Mouse (Mus musculus) myocyte (in vitro differentiated cells): ENCODE results near the gene Lcorl. TPM values are rescaled to one million over a fixed set of nuclear protein-coding genes. Genes with fewer than 3 reads are reported as not detected.

Experiments used
- H3K27me3 ChIP-seq: one replicate; pipeline ENCODE4 v1.6.1; 2011; ENCODE audit not compliant: control insufficient read depth, insufficient read depth, insufficient read length
- H3K36me3 ChIP-seq: one replicate; pipeline ENCODE4 v1.6.1; 2011; ENCODE audit not compliant: control insufficient read depth, insufficient read depth
- H3K4me2 ChIP-seq: one replicate; pipeline ENCODE4 v1.6.1; 2011; ENCODE audit warnings: low read depth, control low read depth
- H3K4me3 ChIP-seq: one replicate; pipeline ENCODE4 v1.5.1; 2011; ENCODE audit warnings: mild to moderate bottlenecking, control low read depth, moderate library complexity
- H3K79me2 ChIP-seq: one replicate; pipeline ENCODE4 v1.6.1; 2011; ENCODE audit not compliant: control insufficient read depth, insufficient read depth
- H3ac ChIP-seq: one replicate; pipeline ENCODE4 v1.6.1; 2011; ENCODE audit not compliant: control insufficient read depth, insufficient read length
- CEBPB ChIP-seq: IDR thresholded peaks from 2 replicates; pipeline ENCODE4 v1.6.1; 2011; ENCODE audit warnings: mild to moderate bottlenecking, moderate library complexity; ENCODE audit not compliant: poor library complexity, insufficient read depth, severe bottlenecking
- E2F4 ChIP-seq: IDR thresholded peaks from one replicate; pipeline ENCODE4 v1.6.1; 2011; ENCODE audit warnings: mild to moderate bottlenecking, control low read depth, moderate library complexity; ENCODE audit not compliant: insufficient read depth
- MAX ChIP-seq: IDR thresholded peaks from one replicate; pipeline ENCODE4 v1.6.1; 2011; ENCODE audit warnings: low read depth, mild to moderate bottlenecking, control low read depth
- MYOD1 ChIP-seq, 3 experiments: IDR thresholded peaks; one replicate each; pipeline ENCODE4 v1.6.1; 2011; ENCODE audit warnings: control low read depth in 2 of 3, low read depth in 2 of 3, mild to moderate bottlenecking in 2 of 3, moderate library complexity in 1 of 3; ENCODE audit not compliant: insufficient read length in 2 of 3, control insufficient read depth in 1 of 3
- MYOG ChIP-seq, 3 experiments: IDR thresholded peaks; one replicate each; pipeline ENCODE4 v1.6.1; 2011; ENCODE audit warnings: control low read depth in 2 of 3, low read depth in 2 of 3, mild to moderate bottlenecking in 2 of 3; ENCODE audit not compliant: insufficient read length in 2 of 3, control insufficient read depth in 1 of 3, insufficient read depth in 1 of 3
- POLR2A ChIP-seq: IDR thresholded peaks from one replicate; pipeline ENCODE4 v1.6.1; 2011; ENCODE audit warnings: low read depth, mild to moderate bottlenecking, control low read depth, moderate library complexity; ENCODE audit not compliant: insufficient read length
- POLR2AphosphoS2 ChIP-seq: IDR thresholded peaks from one replicate; pipeline ENCODE4 v1.6.1; 2011; ENCODE audit warnings: low read depth, control low read depth; ENCODE audit not compliant: insufficient read length
- REST ChIP-seq: IDR thresholded peaks from one replicate; pipeline ENCODE4 v1.6.1; 2011; ENCODE audit warnings: mild to moderate bottlenecking, control low read depth, moderate library complexity; ENCODE audit not compliant: insufficient read depth, insufficient read length
- SRF ChIP-seq: IDR thresholded peaks from one replicate; pipeline ENCODE4 v1.6.1; 2011; ENCODE audit warnings: low read depth; ENCODE audit not compliant: control insufficient read depth, insufficient read length
- TCF12 ChIP-seq: IDR thresholded peaks from one replicate; pipeline ENCODE4 v1.6.1; 2011; ENCODE audit warnings: mild to moderate bottlenecking, control low read depth; ENCODE audit not compliant: poor library complexity, insufficient read depth, severe bottlenecking
- TCF3 ChIP-seq: IDR thresholded peaks from one replicate; pipeline ENCODE4 v1.6.1; 2011; ENCODE audit warnings: low read depth, control low read depth; ENCODE audit not compliant: insufficient read length
- USF1 ChIP-seq: IDR thresholded peaks from one replicate; pipeline ENCODE4 v1.6.1; 2011; ENCODE audit warnings: low read depth, mild to moderate bottlenecking, control low read depth, moderate library complexity
- polyA plus RNA-seq: library from polyadenylated mRNA; unstranded; fragments of >200 nt; fragmentation: generic; extraction: Trizol; gene quantifications from one replicate; pipeline ENCODE4 v1.2.1, GENCODE M21; 2012; ENCODE audit warnings: missing spikeins

The Lcorl gene
- polyA plus RNA-seq, 1 experiment = 1.4 TPM

DNA sequence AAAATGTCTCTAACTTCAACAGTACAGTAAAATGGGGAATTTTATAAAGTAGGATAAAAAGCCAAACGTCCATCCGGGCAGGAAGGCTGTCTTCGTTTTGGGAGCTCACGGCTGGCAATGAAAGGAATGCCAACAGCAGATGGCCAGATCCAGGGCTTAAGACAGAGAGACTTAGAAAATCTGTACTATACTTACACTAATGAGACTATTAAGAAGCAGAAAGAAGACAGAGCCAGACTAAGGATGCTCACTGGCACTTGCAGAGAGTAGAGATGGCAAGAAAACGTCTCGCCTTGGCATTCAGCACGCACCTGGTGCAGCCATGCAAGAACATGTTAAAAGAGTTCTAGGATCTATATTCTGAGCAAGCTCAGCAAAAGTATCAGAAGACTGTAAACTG is 65.6 kb downstream of the Lcorl start:
- Histone ChIP-seq H3K27me3 (no peaks in the 10 kb centered on the region), H3K4me3 (no peak overlapping the region), H3K36me3 (no peaks in the 10 kb centered on the region), H3K4me2 (no peak overlapping the region), H3ac (no peak overlapping the region), H3K79me2 (peaks cover 24% of the 10 kb centered on the region)
- no peak for TF ChIP-seq USF1

DNA sequence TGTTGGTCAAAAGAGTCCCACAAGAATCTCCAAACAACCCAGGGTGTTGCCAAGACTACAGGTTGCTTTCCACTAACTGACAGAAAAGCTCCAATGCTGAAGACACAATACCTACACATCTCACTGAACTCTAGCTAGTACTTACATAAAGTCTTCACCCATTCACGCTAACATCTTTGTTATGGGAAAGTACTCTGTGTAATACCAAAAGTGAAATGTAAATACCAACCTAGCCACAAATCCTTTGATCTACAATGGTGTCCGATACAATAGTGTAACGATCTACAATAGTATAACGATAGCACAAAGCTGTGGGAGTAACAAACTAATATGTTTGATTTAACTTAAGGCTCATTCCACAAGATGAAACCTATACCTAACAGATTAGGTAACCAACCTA is 67.2 kb downstream of the Lcorl start:
- Histone ChIP-seq H3K4me3 (no peak overlapping the region), H3K27me3 (no peaks in the 10 kb centered on the region), H3K4me2 (no peak overlapping the region), H3ac (no peak overlapping the region), H3K36me3 (no peaks in the 10 kb centered on the region), H3K79me2 (peaks cover 32% of the 10 kb centered on the region)
- TF ChIP-seq MYOD1 (IDR thresholded peaks at IDR 0.05; ENCODE audit: control insufficient read depth in 1 of 3, insufficient read length in 2 of 3, low read depth in 2 of 3) = no peak
- no peak for TF ChIP-seq MAX
- no peak for TF ChIP-seq MYOG (IDR thresholded peaks at IDR 0.05; ENCODE audit: control insufficient read depth in 1 of 3, insufficient read depth in 1 of 3, insufficient read length in 2 of 3, low read depth in 2 of 3)
- TF ChIP-seq TCF12 = no peak
- TF ChIP-seq REST = no peak
- TF ChIP-seq TCF3 = no peak
- no peak for TF ChIP-seq CEBPB
- TF ChIP-seq E2F4 = no peak
- TF ChIP-seq POLR2AphosphoS2 = no peak
- TF ChIP-seq USF1 = no peak
- no peak for TF ChIP-seq SRF
- no peak for TF ChIP-seq POLR2A

- no peaks in the 10 kb centered on the region for H3K36me3 ChIP-seq
- TF ChIP-seq POLR2AphosphoS2 (no peak), TCF3 (no peak), CEBPB (no peak), USF1 (no peak), SRF (no peak), E2F4 (no peak), REST (no peak), MYOD1 (IDR thresholded peaks at IDR 0.05; ENCODE audit: control insufficient read depth in 1 of 3, insufficient read length in 2 of 3, low read depth in 2 of 3) (no peak), MYOG (IDR thresholded peaks at IDR 0.05; ENCODE audit: control insufficient read depth in 1 of 3, insufficient read depth in 1 of 3, insufficient read length in 2 of 3, low read depth in 2 of 3) (no peak), TCF12 (no peak), POLR2A (no peak), MAX (no peak)
- H3ac ChIP-seq = no peak overlapping the region
- no peak overlapping the region for H3K4me3 ChIP-seq
- no peaks in the 10 kb centered on the region for H3K27me3 ChIP-seq
- H3K4me2 ChIP-seq = no peak overlapping the region
- H3K79me2 ChIP-seq = no peaks in the 10 kb centered on the region
These were observed 99.8 kb downstream of the Lcorl start for GRCm38 (mm10) chr5:45757502-45758121.

GRCm38 (mm10) chr5:45737911-45738310 is 119.5 kb downstream of the Lcorl start:
- TF ChIP-seq TCF12 (no peak), CEBPB (no peak), E2F4 (no peak), MAX (no peak), MYOD1 (IDR thresholded peaks at IDR 0.05; ENCODE audit: control insufficient read depth in 1 of 3, insufficient read length in 2 of 3, low read depth in 2 of 3) (no peak), USF1 (no peak), POLR2AphosphoS2 (no peak), SRF (no peak), REST (no peak), TCF3 (no peak), POLR2A (no peak), MYOG (IDR thresholded peaks at IDR 0.05; ENCODE audit: control insufficient read depth in 1 of 3, insufficient read depth in 1 of 3, insufficient read length in 2 of 3, low read depth in 2 of 3) (no peak)
- H3K4me2 ChIP-seq = no peak overlapping the region
- no peak overlapping the region for H3K4me3 ChIP-seq
- peaks cover 5% of the 10 kb centered on the region for H3K36me3 ChIP-seq
- no peak overlapping the region for H3ac ChIP-seq
- H3K79me2 ChIP-seq = no peaks in the 10 kb centered on the region
- H3K27me3 ChIP-seq = no peaks in the 10 kb centered on the region

DNA sequence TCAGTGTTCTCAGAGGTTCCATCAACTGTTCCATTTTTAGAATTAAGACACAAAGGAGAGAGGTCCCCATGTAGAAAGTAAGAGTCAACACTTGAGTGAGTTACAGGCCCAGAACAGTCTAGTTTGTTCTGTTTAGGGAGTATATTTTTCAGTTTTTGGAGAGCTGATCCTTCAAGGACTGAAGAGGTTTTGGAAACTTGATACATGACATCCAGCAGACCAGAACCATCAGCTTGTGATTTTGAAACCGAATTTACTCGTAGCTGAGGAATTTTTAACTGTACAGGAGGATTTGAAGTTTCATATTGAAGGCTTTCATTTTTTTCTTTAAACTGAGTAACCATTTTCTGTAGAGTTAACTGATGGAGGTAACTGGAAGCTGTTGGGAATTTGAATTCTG is 123.7 kb downstream of the Lcorl start:
- no peaks in the 10 kb centered on the region for H3K27me3 ChIP-seq
- H3K79me2 ChIP-seq = no peaks in the 10 kb centered on the region
- no peak overlapping the region for H3K4me3 ChIP-seq
- no peak overlapping the region for H3K4me2 ChIP-seq
- no peak overlapping the region for H3ac ChIP-seq
- peaks cover 5% of the 10 kb centered on the region for H3K36me3 ChIP-seq
- no peak for TF ChIP-seq MYOD1 (IDR thresholded peaks at IDR 0.05; ENCODE audit: control insufficient read depth in 1 of 3, insufficient read length in 2 of 3, low read depth in 2 of 3)
- TF ChIP-seq TCF3 = no peak
- no peak for TF ChIP-seq MAX
- no peak for TF ChIP-seq SRF
- TF ChIP-seq POLR2AphosphoS2 = no peak
- no peak for TF ChIP-seq USF1
- TF ChIP-seq POLR2A = no peak
- no peak for TF ChIP-seq MYOG (IDR thresholded peaks at IDR 0.05; ENCODE audit: control insufficient read depth in 1 of 3, insufficient read depth in 1 of 3, insufficient read length in 2 of 3, low read depth in 2 of 3)
- no peak for TF ChIP-seq REST
- TF ChIP-seq E2F4 = no peak
